Mouse (Mus musculus) thymus, postnatal 25 days (tissue): ENCODE results near the gene Gpam.

Experiments used
- DNase-seq: peaks from one replicate; pipeline ENCODE4 v3.0.0; 2022

Gpam gene

DNA sequence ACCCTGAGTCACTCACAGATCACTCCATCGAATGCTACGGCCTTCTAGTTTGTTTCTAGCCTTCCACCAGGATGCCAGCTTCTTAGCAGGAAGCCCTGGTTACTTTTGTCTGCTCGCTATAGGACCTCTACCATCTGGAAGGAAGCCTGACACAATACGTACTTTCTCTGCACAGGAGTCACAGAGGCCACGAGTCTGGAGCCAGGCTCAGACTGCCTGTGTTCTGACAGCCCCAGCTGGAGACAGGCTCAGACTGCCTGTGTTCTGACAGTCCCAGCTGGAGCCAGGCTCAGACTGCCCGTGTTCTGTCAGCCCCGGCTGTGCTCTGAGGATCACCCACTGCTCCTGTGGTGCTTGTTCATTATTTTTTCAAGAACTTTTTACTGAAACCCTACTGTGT, 10.8 kb upstream of the Gpam start:
- DNase-seq = no peak

GRCm38 (mm10) chr19:55136693-55137427, 9.8 kb upstream of the Gpam start:
- no peak for DNase-seq

- no peak for DNase-seq
Measured at GRCm38 (mm10) chr19:55135918-55136317, 8.9 kb upstream of the Gpam start.

DNA sequence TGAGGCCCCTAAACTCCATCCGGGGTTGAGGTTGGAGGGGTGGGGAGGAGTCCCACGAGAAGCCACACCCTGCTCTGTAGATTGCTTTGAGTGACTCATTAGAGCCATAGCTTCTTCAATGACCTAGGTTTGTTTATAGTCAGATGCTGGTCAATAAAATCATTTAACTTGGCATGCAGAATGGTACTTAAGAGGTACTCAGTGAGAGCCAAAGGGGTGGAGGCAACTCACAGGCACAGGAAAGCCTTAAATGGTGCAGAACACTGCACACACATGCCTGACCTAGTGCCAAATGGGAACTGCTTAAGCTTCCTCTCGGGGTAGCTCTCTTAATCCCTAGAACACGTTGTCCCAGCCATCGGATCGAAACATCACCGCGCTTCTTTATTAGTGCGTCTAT, 7.5 kb upstream of the Gpam start:
- DNase-seq = no peak

GRCm38 (mm10) chr19:55132476-55132875, 5.4 kb upstream of the Gpam start:
- DNase-seq = no peak

- no peak for DNase-seq
Measured at GRCm38 (mm10) chr19:55131747-55132146, 4.7 kb upstream of the Gpam start.

DNA sequence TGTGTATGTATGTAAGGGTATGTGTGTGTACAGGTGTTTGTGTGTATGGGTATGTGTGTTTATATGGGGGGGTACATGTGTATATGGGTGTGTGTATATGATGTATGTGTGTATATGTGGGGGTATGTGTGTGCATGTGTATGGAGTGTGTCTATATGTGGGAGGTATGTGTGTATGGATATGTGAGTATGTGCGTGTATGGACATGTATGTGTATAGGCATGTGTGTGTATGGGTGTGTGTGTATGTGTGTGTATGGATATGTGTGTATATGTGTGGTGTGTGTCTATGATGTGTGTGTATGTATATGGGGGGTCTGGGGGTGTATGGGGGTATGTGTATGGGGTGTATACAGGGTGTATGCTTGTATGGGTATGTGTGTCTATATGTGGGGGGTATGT, 1.4 kb upstream of the Gpam start:
- no peak for DNase-seq

GRCm38 (mm10) chr19:55125456-55125855, 1.6 kb downstream of the Gpam start:
- no peak for DNase-seq

- no peak for DNase-seq
Measured at GRCm38 (mm10) chr19:55123001-55123536, 4.0 kb downstream of the Gpam start.

- DNase-seq = no peak
Measured at GRCm38 (mm10) chr19:55122351-55122980, 4.6 kb downstream of the Gpam start.

DNA sequence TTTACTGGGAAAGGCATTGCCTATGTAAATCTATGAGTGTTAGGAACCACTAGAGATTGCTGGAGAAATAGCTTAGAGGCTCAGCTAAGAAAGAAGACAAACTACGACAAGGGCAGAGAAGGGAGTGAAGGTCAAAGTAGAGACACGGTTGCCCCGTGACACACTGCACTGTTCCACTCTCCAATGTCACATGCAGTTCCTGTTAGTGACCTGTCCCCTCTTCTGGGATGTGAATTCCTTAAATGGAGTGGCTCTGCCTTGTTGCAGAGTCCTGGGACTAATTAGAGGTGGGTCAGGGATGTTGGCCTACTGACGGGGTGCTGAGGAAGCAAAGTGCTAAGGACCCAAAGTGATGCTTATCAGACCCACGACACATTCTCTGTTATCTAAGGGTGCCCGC, 5.2 kb downstream of the Gpam start:
- no peak for DNase-seq

GRCm38 (mm10) chr19:55120518-55121244, 6.4 kb downstream of the Gpam start:
- DNase-seq = no peak

GRCm38 (mm10) chr19:55119541-55119940, 7.5 kb downstream of the Gpam start:
- DNase-seq = no peak

- no peak for DNase-seq
Measured at GRCm38 (mm10) chr19:55117991-55118390, 9.0 kb downstream of the Gpam start.

GRCm38 (mm10) chr19:55117059-55117815, 9.8 kb downstream of the Gpam start:
- no peak for DNase-seq

DNA sequence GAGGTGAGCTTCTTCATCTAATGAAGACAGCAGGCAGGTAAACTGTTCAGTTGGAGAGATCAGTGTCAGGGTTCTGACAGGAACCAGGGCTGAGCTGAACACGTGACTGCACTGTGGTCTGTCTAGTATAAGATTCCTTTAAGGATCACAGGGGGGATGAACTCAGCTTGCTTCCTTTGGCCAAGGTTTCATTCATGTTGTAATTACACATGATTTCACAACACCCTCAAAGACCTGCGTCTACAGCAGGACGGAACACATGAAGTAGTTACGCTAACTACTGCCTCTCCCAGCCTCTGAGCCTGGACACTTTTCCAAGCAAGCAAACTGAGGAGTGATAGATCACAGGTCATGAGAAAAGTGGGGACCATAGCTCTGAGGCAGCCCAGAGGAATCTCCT, 11.5 kb downstream of the Gpam start:
- no peak for DNase-seq

DNA sequence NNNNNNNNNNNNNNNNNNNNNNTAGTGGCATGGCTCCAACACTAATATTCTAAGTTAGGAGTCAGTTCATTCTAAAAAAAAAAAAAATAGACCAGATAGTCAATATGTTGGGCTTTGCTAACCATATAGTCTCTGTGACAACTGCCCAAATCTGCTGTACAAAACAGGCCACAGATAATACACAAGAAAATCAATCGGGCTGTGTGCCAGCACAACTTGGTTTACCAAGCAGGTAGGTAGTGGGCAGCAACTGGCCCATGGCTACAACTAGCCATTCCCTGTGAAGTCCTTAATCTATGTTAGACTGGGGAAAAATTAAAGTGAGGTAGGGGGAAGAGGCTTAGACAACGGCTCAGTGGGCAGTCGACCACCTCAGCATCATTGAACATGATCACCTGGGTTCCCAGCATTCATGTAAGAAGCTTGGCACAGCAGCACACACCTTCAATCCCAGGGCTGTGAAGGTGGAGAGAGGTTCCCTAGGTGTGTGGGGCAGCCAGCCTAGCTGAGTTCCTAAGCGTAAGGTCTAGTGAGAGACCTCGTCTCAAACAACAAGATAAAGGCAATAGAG, 12.1 kb downstream of the Gpam start:
- DNase-seq = no peak

- no peak for DNase-seq
Measured at GRCm38 (mm10) chr19:55107896-55108295, 19.1 kb downstream of the Gpam start.

DNA sequence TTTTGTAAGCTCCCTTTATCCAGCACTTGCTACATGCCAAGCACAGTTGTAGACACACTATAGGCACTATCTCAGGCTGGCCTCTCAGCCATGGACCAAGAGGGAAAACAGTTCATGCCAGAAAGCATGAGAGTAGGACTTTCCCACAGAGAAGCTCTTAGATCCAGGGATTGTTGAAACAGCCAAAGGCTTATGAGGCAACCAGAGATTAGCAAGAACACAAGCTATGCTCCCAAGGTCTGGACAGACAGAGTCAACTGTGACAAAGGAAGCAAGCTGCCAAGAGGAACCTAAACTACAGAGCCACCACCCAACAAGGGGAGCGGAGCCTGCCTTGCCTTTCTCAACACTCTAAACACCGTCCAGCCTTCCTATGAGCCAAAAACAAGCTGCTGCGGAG, 21.1 kb downstream of the Gpam start:
- DNase-seq = no peak

- no peak for DNase-seq
Measured at GRCm38 (mm10) chr19:55103081-55103830, 23.8 kb downstream of the Gpam start.

GRCm38 (mm10) chr19:55101659-55102058, 25.4 kb downstream of the Gpam start:
- DNase-seq = peak; percentile 21
